Mouse (Mus musculus) ES-Bruce4 (cell line): ENCODE data around the gene Zbtb12. TPM values are rescaled to one million over a fixed set of nuclear protein-coding genes. Genes with fewer than 3 reads are reported as not detected.

Experiments
- H3K27ac ChIP-seq: 2 replicates; pipeline ENCODE4 v1.5.1; 2012; ENCODE audit warnings: low read length, inconsistent platforms; ENCODE audit not compliant: insufficient read depth
- H3K27me3 ChIP-seq: 2 replicates; pipeline ENCODE4 v1.6.1; 2012; ENCODE audit warnings: mild to moderate bottlenecking, low read length, inconsistent platforms; ENCODE audit not compliant: control insufficient read depth, poor library complexity, insufficient read depth, severe bottlenecking
- H3K36me3 ChIP-seq: 2 replicates; pipeline ENCODE4 v1.6.1; 2012; ENCODE audit warnings: inconsistent platforms, mild to moderate bottlenecking, low read length, moderate library complexity; ENCODE audit not compliant: control insufficient read depth, poor library complexity, insufficient read depth, severe bottlenecking
- H3K4me1 ChIP-seq: one replicate; pipeline ENCODE4 v1.8.1; 2011; ENCODE audit warnings: low read length; ENCODE audit not compliant: control insufficient read depth, insufficient read depth
- H3K4me3 ChIP-seq: 2 replicates; pipeline ENCODE4 v1.5.1; 2011; ENCODE audit warnings: low read depth, mild to moderate bottlenecking, low read length
- H3K9ac ChIP-seq: 2 replicates; pipeline ENCODE4 v1.6.1; 2012; ENCODE audit warnings: low read depth, mild to moderate bottlenecking, inconsistent platforms; ENCODE audit not compliant: poor library complexity, severe bottlenecking
- H3K9me3 ChIP-seq: replicated peaks from 2 replicates; pipeline ENCODE4 v1.6.1; 2012; ENCODE audit warnings: mild to moderate bottlenecking, low read length, inconsistent platforms; ENCODE audit not compliant: control insufficient read depth, poor library complexity, insufficient read depth, severe bottlenecking
- CTCF ChIP-seq: IDR thresholded peaks from one replicate; pipeline ENCODE4 v1.8.1; 2011; ENCODE audit warnings: low read depth, low read length
- EP300 ChIP-seq: IDR thresholded peaks from 2 replicates; pipeline ENCODE4 v1.6.1; 2011; ENCODE audit warnings: low read depth, low read length; ENCODE audit not compliant: insufficient read depth
- POLR2A ChIP-seq: IDR thresholded peaks from one replicate; pipeline ENCODE4 v1.8.1; 2011; ENCODE audit warnings: low read length; ENCODE audit not compliant: insufficient read depth
- polyA plus RNA-seq: library from polyadenylated mRNA; stranded (reverse); fragments of >200 nt; gene quantifications from 2 replicates; pipeline ENCODE4 v1.2.4, GENCODE M21; 2011; ENCODE audit warnings: low read depth; ENCODE audit not compliant: missing spikeins, insufficient read depth, insufficient read length

Zbtb12 gene
- polyA plus RNA-seq, 1 experiment = 22.8 TPM

DNA sequence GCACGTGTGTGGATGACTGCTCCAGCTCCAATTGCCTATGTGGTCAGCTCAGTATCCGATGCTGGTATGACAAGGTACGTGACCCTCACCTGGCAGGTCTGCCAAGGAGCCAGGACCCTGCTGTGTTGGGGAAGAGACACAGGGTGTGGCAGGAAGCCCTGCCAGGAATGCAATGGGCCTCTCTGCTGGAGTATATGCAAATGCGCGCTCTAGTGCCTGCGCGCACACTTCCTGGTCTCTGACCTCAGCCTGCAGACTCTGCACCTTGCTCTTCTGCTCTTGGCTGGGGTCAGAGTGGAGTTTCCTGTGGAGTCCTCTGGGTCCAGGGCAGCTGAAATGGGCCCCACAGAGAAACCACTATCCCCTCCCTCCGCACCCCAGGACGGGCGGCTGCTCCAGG lies 31.7 kb downstream of the Zbtb12 start:
- peak overlapping the region; percentile 10 for H3K27ac ChIP-seq
- H3K36me3 ChIP-seq = peaks cover 19% of the 10 kb centered on the region
- peaks cover 2% of the 10 kb centered on the region for H3K4me1 ChIP-seq
- H3K9ac ChIP-seq = peak overlapping the region; percentile 23; the same call in 1 of the 2 replicates
- no peaks in the 10 kb centered on the region for H3K9me3 ChIP-seq
- H3K27me3 ChIP-seq = no peaks in the 10 kb centered on the region
- peak; percentile 95 for TF ChIP-seq EP300
- peak; percentile 42 for TF ChIP-seq POLR2A
- TF ChIP-seq CTCF = no peak
- H3K4me3 ChIP-seq = peak overlapping the region; percentile 48

DNA sequence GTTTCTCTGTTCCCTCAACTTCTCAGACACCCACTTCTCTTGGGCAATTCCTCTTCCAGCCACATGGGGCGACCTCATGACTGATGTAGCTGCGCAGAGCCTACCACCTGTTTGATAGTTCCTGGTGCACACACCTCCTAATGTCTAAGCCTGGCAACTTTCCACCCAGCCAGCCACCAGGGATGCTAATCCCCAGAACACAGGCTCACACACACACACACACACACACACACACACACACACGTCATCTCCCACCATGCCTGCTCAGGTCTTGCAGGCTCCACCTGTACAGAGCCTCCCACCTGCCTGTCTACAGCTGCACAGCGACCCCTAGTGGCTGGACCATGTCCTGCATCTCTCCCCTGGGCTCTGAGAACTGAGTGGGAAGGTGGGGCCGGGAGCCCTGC lies 32.7 kb downstream of the Zbtb12 start:
- no peaks in the 10 kb centered on the region for H3K27me3 ChIP-seq
- no peak for TF ChIP-seq POLR2A
- TF ChIP-seq EP300 = no peak
- TF ChIP-seq CTCF = peak; percentile 99

GRCm38 (mm10) chr17:34913930-34914665 lies 34.8 kb downstream of the Zbtb12 start, which contains the start of gene Slc44a4:
Slc44a4 (plus strand) TSS chr17:34914466.
- H3K36me3 ChIP-seq = peaks cover 11% of the 10 kb centered on the region; the same call in 1 of the 2 replicates
- H3K27me3 ChIP-seq = no peaks in the 10 kb centered on the region
- H3K27ac ChIP-seq = no peak within 1 kb of the TSS
- no peaks in the 10 kb centered on the region for H3K9me3 ChIP-seq
- H3K9ac ChIP-seq = peak within 1 kb of the TSS; percentile 22; the same call in 1 of the 2 replicates
- H3K4me3 ChIP-seq = peak within 1 kb of the TSS; percentile 26
- peaks cover 2% of the 10 kb centered on the region for H3K4me1 ChIP-seq
- no peak for TF ChIP-seq EP300
- no peak for TF ChIP-seq POLR2A
- no peak for TF ChIP-seq CTCF

More for the DNA sequence above, 32.7 kb downstream of the Zbtb12 start:
- Histone ChIP-seq H3K4me3 (peak overlapping the region; percentile 48), H3K9ac (no peak overlapping the region), H3K9me3 (no peaks in the 10 kb centered on the region), H3K27ac (no peak overlapping the region), H3K36me3 (peaks cover 19% of the 10 kb centered on the region), H3K4me1 (peaks cover 2% of the 10 kb centered on the region)

- Histone ChIP-seq H3K27ac (no peak overlapping the region), H3K4me1 (peaks cover 2% of the 10 kb centered on the region), H3K27me3 (no peaks in the 10 kb centered on the region), H3K36me3 (peaks cover 11% of the 10 kb centered on the region; the same call in 1 of the 2 replicates), H3K9me3 (no peaks in the 10 kb centered on the region), H3K4me3 (0 out of 2 replicates have a peak overlapping the region, but pooled peaks have one; percentile 12), H3K9ac (peak overlapping the region; percentile 22; the same call in 1 of the 2 replicates)
- TF ChIP-seq CTCF (peak; percentile 42), EP300 (no peak)
These were observed 36.1 kb downstream of the Zbtb12 start for GRCm38 (mm10) chr17:34915410-34915831.

DNA sequence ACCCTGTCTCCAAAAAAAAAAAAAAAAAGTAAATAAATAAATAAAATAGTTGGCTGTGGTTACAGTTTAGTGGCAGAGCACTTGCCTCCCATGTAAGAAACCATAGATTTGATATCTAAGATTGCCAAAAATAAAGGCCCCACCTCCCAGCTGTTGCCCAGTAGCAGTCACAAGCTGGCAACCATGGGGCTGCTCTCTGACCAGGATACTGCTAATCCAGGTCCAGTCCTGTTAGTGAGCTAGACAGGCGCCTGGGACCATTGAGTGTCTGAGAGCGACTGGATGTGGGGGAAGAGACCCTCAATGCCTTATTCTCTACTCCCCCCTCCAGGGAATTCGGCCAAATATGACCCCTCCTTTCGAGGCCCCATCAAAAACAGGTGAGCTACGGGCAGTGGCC lies 37.0 kb downstream of the Zbtb12 start:
- Histone ChIP-seq H3K9ac (no peak overlapping the region), H3K4me1 (peaks cover 2% of the 10 kb centered on the region), H3K4me3 (no peak overlapping the region), H3K27me3 (no peaks in the 10 kb centered on the region), H3K36me3 (peaks cover 11% of the 10 kb centered on the region; the same call in 1 of the 2 replicates), H3K9me3 (no peaks in the 10 kb centered on the region), H3K27ac (no peak overlapping the region)
- no peak for TF ChIP-seq CTCF
- no peak for TF ChIP-seq EP300
- TF ChIP-seq POLR2A = no peak

DNA sequence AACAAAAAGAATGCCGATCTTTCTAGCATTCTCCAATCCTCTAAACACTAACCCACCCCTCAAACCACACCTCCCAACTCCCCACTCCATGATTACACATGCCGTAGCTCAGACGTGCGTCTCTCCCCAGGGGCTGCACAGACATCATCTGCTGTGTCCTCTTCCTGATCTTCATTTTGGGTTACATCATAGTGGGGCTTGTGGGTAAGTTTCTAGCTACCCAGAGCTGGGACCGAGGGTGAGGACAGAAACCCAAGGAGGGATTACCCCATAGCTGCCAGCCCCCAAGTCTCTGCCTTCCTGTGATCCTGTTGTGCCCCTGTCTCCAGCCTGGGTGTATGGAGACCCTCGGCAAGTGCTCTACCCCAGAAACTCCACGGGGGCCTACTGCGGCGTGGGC lies 37.9 kb downstream of the Zbtb12 start:
- Histone ChIP-seq H3K27ac (no peak overlapping the region), H3K36me3 (peaks cover 11% of the 10 kb centered on the region; the same call in 1 of the 2 replicates), H3K4me1 (no peaks in the 10 kb centered on the region), H3K9me3 (no peaks in the 10 kb centered on the region), H3K4me3 (peak overlapping the region; percentile 13), H3K9ac (peak overlapping the region; percentile 9; the same call in 1 of the 2 replicates), H3K27me3 (no peaks in the 10 kb centered on the region)
- TF ChIP-seq POLR2A = no peak
- no peak for TF ChIP-seq EP300
- no peak for TF ChIP-seq CTCF
